Mouse (Mus musculus): Measurements from ENCODE around the gene Anp32e. TPM values are rescaled to one million over a fixed set of nuclear protein-coding genes. Genes with fewer than 3 reads are reported as not detected.

Gene Anp32e
- polyA plus RNA-seq, 1 experiment from 2014 or later, result 196 TPM

- H3K4me1 ChIP-seq, result peaks cover 46% of the 10 kb centered on the region
- peak overlapping the region; percentile 97 for H3K9ac ChIP-seq (replicated peaks)
- no peak for ATAC-seq (replicated peaks)
These were observed 67.5 kb downstream of the Anp32e start for GRCm38 (mm10) chr3:95996451-95997073.

More at GRCm38 (mm10) chr3:95996451-95997073, 67.5 kb downstream of the Anp32e start:
- Histone ChIP-seq H3K36me3 (peaks cover 7% of the 10 kb centered on the region), H3K4me3 (peak overlapping the region; percentile 82), H3K4me2 (replicated peaks) (peak overlapping the region; percentile 79), H3K27ac (replicated peaks) (peak overlapping the region; percentile 98), H3K27me3 (no peaks in the 10 kb centered on the region), H3K9me3 (no peaks in the 10 kb centered on the region)
- WGBS, result 8% methylated on average over 6 of the region's 6 CpGs

Other genes starting within 250 kb of the Anp32e start
- 0.45 and 0.56 TPM in 2 replicates for gene Adamtsl4, start 241.3 kb upstream of the Anp32e start, polyA plus RNA-seq (2015; fragmentation: Nextera tagmentation; extraction: Ambion mirVana)
- 8.7 and 9.3 TPM in 2 replicates for gene Ecm1, start 189.7 kb upstream of the Anp32e start, polyA plus RNA-seq (2015; fragmentation: Nextera tagmentation; extraction: Ambion mirVana)
- gene Tars2, start 169.0 kb upstream of the Anp32e start, polyA plus RNA-seq (2015; fragmentation: Nextera tagmentation; extraction: Ambion mirVana), result 48.3 and 50.5 TPM in 2 replicates
- 21.9 and 22.1 TPM in 2 replicates for gene Rprd2, start 110.4 kb upstream of the Anp32e start, polyA plus RNA-seq (2015; fragmentation: Nextera tagmentation; extraction: Ambion mirVana)
- 42.9 and 43.0 TPM in 2 replicates for gene Prpf3, start 73.4 kb upstream of the Anp32e start, polyA plus RNA-seq (2015; fragmentation: Nextera tagmentation; extraction: Ambion mirVana)
- gene Mrps21, start 57.7 kb upstream of the Anp32e start, polyA plus RNA-seq (2015; fragmentation: Nextera tagmentation; extraction: Ambion mirVana), result 294 and 306 TPM in 2 replicates
- 4.3 TPM in 2 replicates for gene Ciart, start 47.0 kb upstream of the Anp32e start, polyA plus RNA-seq (2015; fragmentation: Nextera tagmentation; extraction: Ambion mirVana)
- gene BC028528, start 37.2 kb upstream of the Anp32e start, polyA plus RNA-seq (2015; fragmentation: Nextera tagmentation; extraction: Ambion mirVana), result 12.7 and 14.7 TPM in 2 replicates
- gene Aph1a, start 35.3 kb upstream of the Anp32e start, polyA plus RNA-seq (2015; fragmentation: Nextera tagmentation; extraction: Ambion mirVana), result 31.3 and 39.8 TPM in 2 replicates
- gene Car14, start 24.6 kb upstream of the Anp32e start, polyA plus RNA-seq (2015; fragmentation: Nextera tagmentation; extraction: Ambion mirVana), result 10.5 and 14.0 TPM in 2 replicates
- gene Plekho1, start 66.8 kb downstream of the Anp32e start, polyA plus RNA-seq (2015; fragmentation: Nextera tagmentation; extraction: Ambion mirVana), result 87.6 and 90.5 TPM in 2 replicates
- 64.4 and 65.6 TPM in 2 replicates for gene Vps45, start 129.2 kb downstream of the Anp32e start, polyA plus RNA-seq (2015; fragmentation: Nextera tagmentation; extraction: Ambion mirVana)
- gene Otud7b, start 175.3 kb downstream of the Anp32e start, polyA plus RNA-seq (2015; fragmentation: Nextera tagmentation; extraction: Ambion mirVana), result 8.3 and 9.8 TPM in 2 replicates
- gene Mtmr11, start 232.8 kb downstream of the Anp32e start, polyA plus RNA-seq (2015; fragmentation: Nextera tagmentation; extraction: Ambion mirVana), result 10.0 and 11.2 TPM in 2 replicates
- 151 and 155 TPM in 2 replicates for gene Sf3b4, start 243.1 kb downstream of the Anp32e start, polyA plus RNA-seq (2015; fragmentation: Nextera tagmentation; extraction: Ambion mirVana)

Data from forebrain, embryonic 15.5 days (tissue).